Mouse (Mus musculus) skeletal muscle tissue, adult 2 months (tissue): Measurements from ENCODE around the gene Olfr1344.
"Not testable (repeated sequence)": the region's sequence is repeated elsewhere in the genome, so short reads cannot be mapped to it uniquely, and the experiment has no call there.

Experiments
- DNase-seq: peaks from one replicate; pipeline ENCODE4 v3.0.0-alpha.2; 2012; ENCODE audit warnings: low read depth, low spot score

Olfr1344 gene

GRCm38 (mm10) chr7:6438388-6438787 is at the start of gene Olfr1344:
Gene Olfr1344, plus strand, starts transcription at chr7:6438688.
- DNase-seq, result no peak

GRCm38 (mm10) chr7:6388971-6389370 is 49.5 kb upstream of the Olfr1344 start:
- no peak for DNase-seq

DNA sequence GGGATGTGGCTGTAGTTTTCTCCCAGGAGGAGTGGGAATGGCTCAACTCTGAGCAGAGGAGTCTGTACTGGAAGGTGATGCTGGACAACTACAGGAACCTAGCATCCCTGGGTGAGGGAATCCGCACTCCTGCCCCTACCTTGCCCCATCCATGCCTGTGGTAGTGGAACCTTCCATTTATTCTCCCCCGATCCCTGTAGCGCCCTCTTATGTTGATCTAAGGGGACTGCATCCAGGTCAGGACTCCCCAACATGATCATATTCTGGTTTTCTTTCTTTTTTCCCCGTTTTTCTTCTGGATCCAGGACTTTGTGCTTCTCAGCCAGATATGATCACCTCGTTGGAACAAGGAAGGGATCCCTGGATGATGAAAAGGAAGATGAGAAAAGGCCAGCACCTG is 49.0 kb upstream of the Olfr1344 start:
- DNase-seq, result no peak

DNA sequence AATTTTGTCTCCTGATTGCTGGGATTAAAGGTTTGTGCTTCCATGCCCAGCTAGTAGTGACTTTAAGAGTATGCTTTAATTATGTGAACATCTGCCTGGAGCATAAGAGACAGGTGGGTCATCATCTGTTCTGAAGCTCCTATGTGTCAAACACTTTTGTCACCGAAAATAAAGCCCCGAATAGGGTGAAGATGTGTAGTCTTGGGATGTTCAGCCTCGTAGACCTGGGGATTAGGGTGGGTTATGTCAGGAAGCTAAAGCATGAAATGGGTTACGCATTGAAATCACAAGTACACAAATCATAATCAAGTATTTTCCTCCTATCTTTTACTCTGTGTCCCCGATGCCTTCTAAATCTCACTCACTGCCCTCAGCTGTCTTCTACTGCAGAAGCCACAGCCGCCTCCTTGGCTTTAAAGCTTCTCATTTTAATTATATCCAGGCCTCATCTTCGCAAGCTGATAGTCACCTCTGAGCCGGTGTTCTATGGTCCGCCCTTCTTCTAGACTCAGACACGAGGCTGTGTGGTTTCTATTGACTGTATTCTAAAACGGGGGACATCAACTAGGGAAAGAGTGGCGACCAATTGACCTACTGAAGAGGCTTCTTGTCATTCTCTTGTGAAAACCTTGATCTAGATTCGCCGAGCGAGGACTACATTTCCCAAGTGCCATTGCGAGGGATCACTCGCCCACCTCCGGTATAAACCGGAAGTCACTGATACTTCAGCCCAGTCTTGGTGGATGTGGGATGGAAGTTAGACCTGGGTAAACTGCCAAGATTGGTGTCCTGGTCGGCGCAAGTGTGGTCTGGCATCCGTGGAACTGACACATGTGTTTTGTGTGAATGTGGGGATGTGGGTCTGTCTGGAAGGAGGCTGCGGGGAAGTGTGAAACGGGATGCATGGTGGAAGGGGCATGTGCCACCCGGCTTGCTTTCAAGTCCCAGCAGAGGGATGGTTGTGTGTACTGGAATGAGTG is 40.2 kb upstream of the Olfr1344 start, which contains the start of gene Smim17:
Smim17 (plus strand) TSS at position 720 of the 980 bp plus-strand sequence.
- DNase-seq, result peak; percentile 15

- DNase-seq, result peak; percentile 92
These were observed 28.4 kb upstream of the Olfr1344 start, which contains the start of gene Gm20715 for GRCm38 (mm10) chr7:6410043-6410442. Gene Gm20715, plus strand, starts transcription at chr7:6410277.

- DNase-seq, result no peak
These were observed 23.7 kb upstream of the Olfr1344 start for GRCm38 (mm10) chr7:6414626-6415441.

DNA sequence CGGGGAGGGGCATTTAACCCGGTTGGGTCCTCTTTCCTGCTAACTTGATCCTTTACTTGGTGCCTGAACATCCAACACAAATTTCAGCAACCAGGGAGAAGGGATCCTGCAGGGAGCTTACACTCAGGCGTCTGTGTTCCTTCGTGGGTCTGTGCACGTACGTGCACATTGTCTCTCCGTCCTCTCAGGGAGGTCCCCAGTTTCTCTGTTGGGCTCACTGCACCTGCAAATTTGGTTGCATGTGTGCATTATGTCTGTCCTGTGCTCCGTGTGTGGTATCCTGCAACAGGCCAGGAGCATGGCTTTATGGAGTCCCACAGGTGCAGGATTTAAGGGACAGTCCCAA is 23.1 kb upstream of the Olfr1344 start:
- no peak for DNase-seq

GRCm38 (mm10) chr7:6419894-6420293 is 18.6 kb upstream of the Olfr1344 start:
- no peak for DNase-seq

DNA sequence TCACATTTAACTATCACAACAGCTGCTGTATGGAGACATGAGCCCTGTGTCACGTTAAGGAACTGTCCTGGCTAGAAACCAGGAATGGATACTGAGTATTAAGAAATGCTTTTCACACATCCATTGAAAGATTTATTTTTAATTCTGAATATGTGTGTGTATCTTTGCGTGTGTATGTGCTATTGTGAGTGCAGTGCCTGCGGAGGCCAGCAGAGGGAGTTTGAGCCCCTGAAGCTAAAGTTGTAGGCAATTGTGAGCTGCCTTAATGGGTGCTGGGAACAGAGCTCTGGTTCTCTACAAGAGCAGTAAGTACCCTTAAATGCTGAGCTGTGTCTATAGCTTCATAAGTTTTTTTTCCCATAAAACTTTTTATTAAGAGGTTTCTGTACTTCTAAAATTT is 9.1 kb upstream of the Olfr1344 start:
- no peak for DNase-seq

- peak; percentile 5 for DNase-seq
These were observed 8.1 kb upstream of the Olfr1344 start for GRCm38 (mm10) chr7:6430342-6430741.

DNA sequence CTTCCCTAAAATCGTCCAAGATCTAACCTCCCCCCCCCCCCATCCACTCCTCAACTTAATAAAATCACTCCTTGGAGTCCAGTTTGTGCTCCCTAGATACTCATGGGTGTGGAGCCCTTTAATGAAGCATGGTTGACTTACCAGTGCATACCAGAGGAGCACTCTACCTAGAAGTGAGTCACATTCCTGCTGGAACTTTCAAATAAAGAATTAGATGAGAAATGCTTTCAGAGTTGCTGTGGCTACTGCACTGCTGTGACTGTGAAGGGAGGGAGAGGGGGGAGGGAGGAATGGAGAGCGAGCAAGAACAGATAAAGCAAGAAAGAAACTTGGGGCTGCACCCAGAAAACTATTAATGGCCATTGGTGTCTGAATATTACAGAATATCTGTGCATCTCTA is 2.7 kb downstream of the Olfr1344 start:
- no peak for DNase-seq

GRCm38 (mm10) chr7:6447771-6448170 is 9.3 kb downstream of the Olfr1344 start:
- no peak for DNase-seq

- DNase-seq, result no peak
These were observed 17.4 kb downstream of the Olfr1344 start, which contains the start of gene Olfr1336 for GRCm38 (mm10) chr7:6455868-6456267. Gene Olfr1336, plus strand, starts transcription at chr7:6456168.

DNA sequence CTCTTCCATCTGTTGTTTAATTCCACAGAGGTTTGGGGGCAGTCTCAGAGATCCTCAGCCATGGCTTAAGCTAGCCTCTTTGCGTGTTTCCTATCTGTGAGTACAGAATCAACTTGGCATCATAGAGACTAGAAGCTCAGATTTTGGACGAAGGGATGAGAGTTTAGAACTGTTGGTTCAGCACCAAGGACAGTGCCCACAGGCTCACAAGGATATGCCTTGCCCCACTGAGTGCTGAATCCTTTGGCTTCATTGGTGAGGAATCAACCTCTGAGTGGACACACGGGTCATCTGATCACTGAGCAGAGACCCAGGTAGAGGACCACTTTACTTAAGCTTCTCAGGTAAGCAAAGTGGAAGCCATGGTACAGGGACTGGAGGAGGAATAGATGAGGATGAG is 17.9 kb downstream of the Olfr1344 start:
- no peak for DNase-seq

- DNase-seq, result no peak
These were observed 28.5 kb downstream of the Olfr1344 start, which contains the start of gene Olfr1346 for GRCm38 (mm10) chr7:6466951-6467350. Gene Olfr1346, plus strand, starts transcription at chr7:6467101.

DNA sequence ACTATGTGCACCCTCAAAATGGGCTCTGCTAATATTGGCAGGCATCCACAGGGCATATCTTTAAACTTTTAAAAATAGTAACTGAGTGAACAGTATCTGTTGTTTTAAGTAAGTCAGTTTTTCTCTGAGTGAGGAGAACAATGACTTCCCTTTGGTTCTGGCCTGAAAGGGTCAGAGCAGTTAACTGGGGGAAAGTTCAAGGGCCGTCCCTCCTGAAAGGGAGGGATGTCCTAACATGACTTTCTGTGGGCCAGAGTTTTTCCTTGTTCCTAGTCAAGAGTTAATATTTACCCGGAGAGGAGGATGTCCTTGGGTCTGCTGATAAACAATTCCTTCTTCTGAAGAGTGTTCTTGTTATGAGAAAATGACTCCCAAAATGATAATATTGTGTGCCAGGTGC is 39.1 kb downstream of the Olfr1344 start:
- not testable (repeated sequence) for DNase-seq

DNA sequence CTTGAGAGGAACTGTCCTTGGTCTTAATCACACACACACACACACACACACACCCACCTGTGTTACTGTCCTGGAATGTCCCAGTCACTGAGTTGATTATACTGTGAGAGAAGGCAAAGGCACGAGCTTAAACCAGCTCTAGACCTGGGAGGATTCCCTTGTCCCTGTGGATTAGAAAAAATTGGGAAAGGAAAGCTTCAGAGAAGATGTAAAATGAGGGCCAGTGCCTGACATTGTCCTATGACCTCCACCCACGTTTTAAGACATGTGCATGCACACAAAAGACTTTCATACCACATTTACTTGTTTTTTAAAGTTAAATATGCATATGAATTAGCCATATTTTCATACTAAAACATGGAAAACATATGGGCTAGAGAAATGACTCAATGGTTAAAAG is 48.4 kb downstream of the Olfr1344 start, which contains the start of gene Olfr5:
Olfr5 (minus strand) TSS at position 101 of the 400 bp plus-strand sequence.
- DNase-seq, result no peak
